Mouse (Mus musculus): ENCODE data around the gene Tspan1. TPM values are rescaled to one million over a fixed set of nuclear protein-coding genes. Genes with fewer than 3 reads are reported as not detected.

Tspan1 gene
- polyA plus RNA-seq, 1 experiment from 2014 or later = 0.22 TPM

GRCm38 (mm10) chr4:116177140-116177539 lies 9.7 kb upstream of the Tspan1 start:
- Histone ChIP-seq H3K9me3 (no peaks in the 10 kb centered on the region), H3K27ac (no peak overlapping the region), H3K4me2 (peak overlapping the region; percentile 31; the same call in 1 of the 2 replicates), H3K4me3 (no peak overlapping the region), H3K36me3 (replicated peaks) (no peaks in the 10 kb centered on the region), H3K9ac (no peak overlapping the region), H3K27me3 (replicated peaks) (no peaks in the 10 kb centered on the region), H3K4me1 (peaks cover 18% of the 10 kb centered on the region)
- WGBS = 26% methylated on average over 5 of the region's 5 CpGs
- ATAC-seq (replicated peaks) = no peak

DNA sequence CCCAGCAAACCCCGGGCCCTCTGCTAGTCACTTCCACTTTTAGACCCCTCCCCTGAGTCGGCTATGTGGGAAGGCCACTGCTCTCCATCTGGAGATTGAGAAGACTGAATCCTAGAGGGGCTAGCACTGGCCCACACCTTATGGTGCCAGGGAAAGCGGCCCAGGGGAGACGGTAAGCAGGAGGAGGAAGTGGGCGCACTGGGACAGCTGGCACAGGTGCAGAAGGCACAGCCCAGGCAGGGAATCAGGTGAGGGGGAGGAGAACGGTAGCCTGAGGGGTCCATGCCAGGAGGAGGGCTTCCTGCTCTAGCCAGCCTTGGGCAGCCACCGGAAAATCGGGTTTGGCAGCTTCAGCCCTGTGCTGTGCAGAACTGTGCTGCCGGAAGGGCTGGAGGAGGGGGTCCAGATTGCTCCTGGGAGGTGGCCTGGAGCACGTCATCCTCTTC lies 9.2 kb upstream of the Tspan1 start:
- no peak overlapping the region for H3K4me3 ChIP-seq
- no peaks in the 10 kb centered on the region for H3K36me3 ChIP-seq (replicated peaks)
- no peak overlapping the region for H3K9ac ChIP-seq
- peak; percentile 80 for ATAC-seq (replicated peaks)
- WGBS = 23% methylated on average over 9 of the region's 10 CpGs
- H3K4me2 ChIP-seq = peak overlapping the region; percentile 31
- H3K27me3 ChIP-seq (replicated peaks) = no peaks in the 10 kb centered on the region
- H3K9me3 ChIP-seq = no peaks in the 10 kb centered on the region
- peaks cover 18% of the 10 kb centered on the region for H3K4me1 ChIP-seq
- 0 out of 2 replicates have a peak overlapping the region, but pooled peaks have one; percentile 10 for H3K27ac ChIP-seq

DNA sequence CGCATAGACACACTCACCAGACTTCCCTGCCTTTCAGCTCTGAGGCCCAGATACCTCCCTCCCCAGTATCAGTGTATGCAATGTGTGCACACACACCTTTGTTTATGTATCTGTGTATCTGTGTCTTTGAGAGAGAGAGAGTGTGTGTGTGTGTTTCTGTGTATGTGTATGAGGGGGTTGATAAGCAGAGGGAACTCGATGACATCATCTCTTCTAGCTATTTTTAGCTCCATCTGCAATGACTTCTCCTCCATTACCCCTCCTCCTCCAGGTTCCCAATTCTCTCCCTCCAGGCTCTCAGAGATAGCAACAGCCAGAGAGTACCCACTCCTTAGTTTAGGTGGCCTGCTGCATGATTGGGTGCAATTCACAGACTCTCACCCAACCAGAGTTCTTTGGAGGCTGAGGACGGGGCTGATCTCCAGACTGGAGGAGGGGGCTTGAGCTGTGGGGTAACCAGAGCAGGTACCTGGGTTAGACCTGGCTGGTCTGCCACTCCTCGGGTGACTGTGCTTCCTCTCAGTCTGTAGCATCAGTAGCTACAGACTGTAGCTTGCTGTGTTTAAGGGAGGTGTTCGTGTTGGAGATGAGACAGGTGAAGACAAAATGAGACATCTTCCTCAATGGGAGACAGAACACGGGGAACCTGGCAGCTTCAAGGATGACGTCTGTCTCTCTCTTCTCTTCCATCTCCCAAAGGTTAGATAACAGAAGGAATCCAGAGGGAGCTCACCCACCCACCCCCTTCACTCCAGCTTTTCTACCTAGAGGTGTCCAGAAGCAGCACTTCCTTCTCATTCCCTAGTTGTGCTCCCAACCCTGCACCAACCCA lies 8.5 kb upstream of the Tspan1 start:
- Histone ChIP-seq H3K27me3 (replicated peaks) (no peaks in the 10 kb centered on the region), H3K4me3 (no peak overlapping the region), H3K27ac (peak overlapping the region; percentile 26; the same call in 1 of the 2 replicates), H3K9ac (no peak overlapping the region), H3K9me3 (no peaks in the 10 kb centered on the region), H3K4me1 (peaks cover 18% of the 10 kb centered on the region), H3K36me3 (replicated peaks) (no peaks in the 10 kb centered on the region), H3K4me2 (peak overlapping the region; percentile 31; the same call in 1 of the 2 replicates)
- ATAC-seq (replicated peaks) = peak; percentile 57
- whole genome bisulfite sequencing = 74% methylated on average over 7 of the region's 7 CpGs

DNA sequence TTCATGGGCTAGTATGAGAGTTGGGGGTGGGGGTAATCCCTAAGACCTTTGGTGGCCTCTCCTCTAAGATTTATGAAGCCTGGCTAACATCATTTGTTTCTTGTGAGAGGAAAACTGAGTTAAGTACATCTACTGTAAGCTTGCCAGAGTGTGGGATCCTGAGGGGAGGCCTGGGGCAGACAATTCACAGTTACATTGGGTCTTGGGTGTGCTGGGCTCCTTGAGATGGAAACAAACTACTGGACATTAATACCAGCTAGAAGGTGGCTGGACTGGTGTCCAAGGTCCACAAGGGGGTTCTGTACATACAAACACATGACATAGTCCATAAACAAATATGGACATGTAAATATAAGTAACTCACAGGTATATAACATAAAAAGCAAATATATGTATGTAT lies 7.7 kb upstream of the Tspan1 start:
- H3K9me3 ChIP-seq = no peaks in the 10 kb centered on the region
- H3K9ac ChIP-seq = no peak overlapping the region
- H3K27me3 ChIP-seq (replicated peaks) = no peaks in the 10 kb centered on the region
- no peak overlapping the region for H3K27ac ChIP-seq
- ATAC-seq (replicated peaks) = no peak
- no peaks in the 10 kb centered on the region for H3K36me3 ChIP-seq (replicated peaks)
- no peak overlapping the region for H3K4me3 ChIP-seq
- no peak overlapping the region for H3K4me2 ChIP-seq
- H3K4me1 ChIP-seq = peaks cover 18% of the 10 kb centered on the region

DNA sequence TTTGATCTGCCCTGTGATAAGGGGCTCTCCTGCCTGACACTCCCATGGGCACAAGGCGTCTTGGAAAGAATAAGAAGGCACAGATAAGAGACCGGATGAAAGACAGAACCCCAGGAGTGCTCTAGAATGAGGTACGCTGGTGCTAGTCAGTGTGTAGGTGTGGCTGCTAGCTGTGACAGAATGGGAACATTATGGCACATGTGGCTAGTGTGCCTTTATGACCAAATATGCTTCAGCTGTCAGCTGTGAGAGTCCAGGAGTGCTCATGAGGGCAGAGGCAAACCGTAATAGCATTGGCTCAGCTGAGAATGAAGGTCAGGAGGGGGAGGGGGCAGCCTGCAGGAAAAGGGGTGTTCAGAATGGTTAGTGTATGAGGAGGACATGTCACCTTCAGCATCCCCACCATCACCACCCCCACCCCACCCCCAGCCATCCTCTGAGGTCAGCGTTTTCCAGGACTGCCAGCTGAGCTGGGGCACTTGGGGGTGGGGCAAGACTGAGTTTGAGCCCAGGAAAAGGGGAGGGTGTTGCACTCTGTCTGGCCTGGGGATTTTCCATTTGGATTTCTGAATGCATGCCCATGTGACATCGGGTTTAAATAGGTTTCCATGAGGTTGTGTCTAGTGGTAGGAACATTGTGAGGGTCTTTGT lies 7.2 kb upstream of the Tspan1 start:
- no peak for ATAC-seq (replicated peaks)
- Histone ChIP-seq H3K9ac (no peak overlapping the region), H3K27ac (no peak overlapping the region), H3K4me1 (peaks cover 18% of the 10 kb centered on the region), H3K27me3 (replicated peaks) (no peaks in the 10 kb centered on the region), H3K4me2 (no peak overlapping the region), H3K36me3 (replicated peaks) (no peaks in the 10 kb centered on the region), H3K9me3 (no peaks in the 10 kb centered on the region), H3K4me3 (no peak overlapping the region)
- 40% methylated on average over 6 of the region's 6 CpGs for WGBS

DNA sequence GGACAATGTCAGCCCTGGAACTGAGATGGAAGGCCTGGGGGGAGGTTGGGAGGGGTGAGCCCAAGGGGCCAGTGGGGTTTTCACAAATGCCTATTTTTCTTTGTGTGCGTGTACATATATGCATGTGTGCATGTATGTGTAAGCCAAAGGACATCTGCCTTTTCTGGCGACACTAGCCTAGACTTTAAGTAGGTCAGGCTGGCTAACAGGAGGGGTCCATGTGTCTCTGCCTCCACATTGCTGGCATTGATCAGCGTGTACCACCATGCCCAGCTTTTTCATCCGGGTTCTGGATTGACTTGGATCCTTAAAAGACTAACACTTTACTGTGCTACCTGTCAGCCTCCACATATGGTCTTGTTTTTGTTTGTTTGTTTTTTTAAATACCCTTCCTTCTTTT lies 6.4 kb upstream of the Tspan1 start:
- H3K4me1 ChIP-seq = peaks cover 18% of the 10 kb centered on the region
- no peaks in the 10 kb centered on the region for H3K9me3 ChIP-seq
- no peaks in the 10 kb centered on the region for H3K36me3 ChIP-seq (replicated peaks)
- H3K27me3 ChIP-seq (replicated peaks) = no peaks in the 10 kb centered on the region
- WGBS = 97% methylated on average over 4 of the region's 4 CpGs
- no peak overlapping the region for H3K27ac ChIP-seq
- no peak overlapping the region for H3K9ac ChIP-seq
- H3K4me3 ChIP-seq = no peak overlapping the region
- ATAC-seq (replicated peaks) = no peak
- H3K4me2 ChIP-seq = no peak overlapping the region

DNA sequence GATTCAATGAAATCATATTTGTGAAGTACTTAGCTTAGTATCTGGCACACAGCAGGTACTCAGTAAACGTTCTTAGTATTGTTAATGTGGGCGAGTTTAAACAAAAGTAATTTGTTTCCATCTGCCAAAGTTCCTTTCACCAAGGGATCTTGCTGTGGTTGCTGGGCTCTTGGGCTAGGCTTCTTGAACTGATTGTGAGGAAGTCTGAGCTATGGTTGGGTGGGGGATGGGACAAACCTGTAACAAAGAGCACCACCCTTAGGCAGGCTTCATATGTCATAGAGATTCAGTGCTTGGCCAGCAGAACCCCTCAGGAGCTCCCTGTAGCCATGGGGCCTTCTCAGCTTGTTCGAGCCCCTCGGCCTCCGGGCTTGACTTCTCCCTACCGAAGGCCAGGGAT lies 5.7 kb upstream of the Tspan1 start, which contains the start of the genes 1700042G07Rik and Gm49337:
Gene 1700042G07Rik (plus strand): TSS at position 301 of the 400 bp plus-strand sequence.
Gene Gm49337 (plus strand): TSS at position 313 of the 400 bp plus-strand sequence.
- ATAC-seq (replicated peaks) = no peak
- 87% methylated on average over 6 of the region's 6 CpGs for WGBS

DNA sequence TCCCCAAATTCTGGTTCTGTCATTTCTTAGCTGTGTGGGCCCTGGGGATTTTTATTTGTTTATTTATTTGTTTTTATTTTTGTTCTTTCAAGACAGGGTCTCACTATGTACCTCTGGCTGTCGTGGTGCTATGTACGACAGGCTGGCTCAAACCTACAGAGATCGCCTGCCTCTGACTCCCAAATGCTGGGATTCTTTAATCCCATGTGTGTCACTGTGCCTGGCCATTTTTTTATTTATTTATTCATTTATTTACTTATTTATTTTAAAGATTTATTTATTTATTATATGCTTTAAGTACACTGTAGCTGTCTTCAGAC lies 1.9 kb upstream of the Tspan1 start:
- Histone ChIP-seq H3K9me3 (no peaks in the 10 kb centered on the region), H3K9ac (no peak overlapping the region), H3K4me2 (no peak overlapping the region), H3K36me3 (replicated peaks) (no peaks in the 10 kb centered on the region), H3K27me3 (replicated peaks) (no peaks in the 10 kb centered on the region), H3K27ac (no peak overlapping the region), H3K4me3 (no peak overlapping the region), H3K4me1 (no peaks in the 10 kb centered on the region)
- peak; percentile 35; the same call in 1 of the 2 replicates for ATAC-seq (replicated peaks)
- WGBS = 65% methylated on average over 3 of the region's 3 CpGs

More for the DNA sequence above, 5.7 kb upstream of the Tspan1 start, which contains the start of the genes 1700042G07Rik and Gm49337:
- H3K27me3 ChIP-seq (replicated peaks) = no peaks in the 10 kb centered on the region
- H3K27ac ChIP-seq = no peak within 1 kb of the TSS
- H3K9ac ChIP-seq = no peak within 1 kb of the TSS
- H3K4me2 ChIP-seq = no peak within 1 kb of the TSS
- no peaks in the 10 kb centered on the region for H3K9me3 ChIP-seq
- peaks cover 18% of the 10 kb centered on the region for H3K4me1 ChIP-seq
- H3K36me3 ChIP-seq (replicated peaks) = no peaks in the 10 kb centered on the region
- H3K4me3 ChIP-seq = no peak within 1 kb of the TSS

DNA sequence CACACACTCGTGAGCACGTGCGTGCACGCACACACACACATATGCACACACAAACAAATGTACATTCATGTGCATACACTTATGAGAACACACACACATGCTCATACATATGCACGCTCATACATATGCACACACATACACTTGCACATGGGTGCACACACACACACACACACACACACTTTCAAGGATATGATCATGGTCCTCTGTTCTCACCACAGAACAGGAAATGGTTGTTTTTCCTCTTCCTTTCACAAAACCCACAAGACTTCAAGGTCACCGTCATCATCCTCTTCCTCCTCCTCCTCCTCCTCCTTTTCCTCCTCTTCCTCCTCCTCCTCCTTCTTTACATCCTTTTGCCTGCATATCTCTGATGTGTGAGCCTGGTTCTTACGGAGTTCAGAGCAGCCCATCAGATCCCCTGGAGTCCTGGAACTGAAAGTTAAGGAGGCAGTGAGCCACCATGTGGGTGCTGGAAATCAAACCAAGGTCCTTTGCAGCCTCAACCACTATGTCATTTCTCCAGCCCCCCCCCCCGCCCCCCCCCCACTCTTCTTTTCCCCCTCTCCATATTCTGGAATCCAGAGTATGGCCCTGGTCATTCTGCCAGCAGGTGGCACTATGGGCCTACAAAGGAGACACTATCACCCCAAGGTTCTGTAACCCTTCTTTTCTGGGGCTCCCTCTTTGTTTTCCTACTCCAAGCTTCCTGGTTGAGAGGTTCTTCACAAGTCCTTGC lies 1.4 kb upstream of the Tspan1 start:
- no peaks in the 10 kb centered on the region for H3K36me3 ChIP-seq (replicated peaks)
- peak; percentile 75; the same call in 1 of the 2 replicates for ATAC-seq (replicated peaks)
- H3K27ac ChIP-seq = no peak overlapping the region
- no peak overlapping the region for H3K4me2 ChIP-seq
- H3K9ac ChIP-seq = no peak overlapping the region
- 75% methylated on average over 8 of the region's 8 CpGs for WGBS
- no peak overlapping the region for H3K4me3 ChIP-seq
- no peaks in the 10 kb centered on the region for H3K4me1 ChIP-seq
- no peaks in the 10 kb centered on the region for H3K9me3 ChIP-seq
- no peaks in the 10 kb centered on the region for H3K27me3 ChIP-seq (replicated peaks)

DNA sequence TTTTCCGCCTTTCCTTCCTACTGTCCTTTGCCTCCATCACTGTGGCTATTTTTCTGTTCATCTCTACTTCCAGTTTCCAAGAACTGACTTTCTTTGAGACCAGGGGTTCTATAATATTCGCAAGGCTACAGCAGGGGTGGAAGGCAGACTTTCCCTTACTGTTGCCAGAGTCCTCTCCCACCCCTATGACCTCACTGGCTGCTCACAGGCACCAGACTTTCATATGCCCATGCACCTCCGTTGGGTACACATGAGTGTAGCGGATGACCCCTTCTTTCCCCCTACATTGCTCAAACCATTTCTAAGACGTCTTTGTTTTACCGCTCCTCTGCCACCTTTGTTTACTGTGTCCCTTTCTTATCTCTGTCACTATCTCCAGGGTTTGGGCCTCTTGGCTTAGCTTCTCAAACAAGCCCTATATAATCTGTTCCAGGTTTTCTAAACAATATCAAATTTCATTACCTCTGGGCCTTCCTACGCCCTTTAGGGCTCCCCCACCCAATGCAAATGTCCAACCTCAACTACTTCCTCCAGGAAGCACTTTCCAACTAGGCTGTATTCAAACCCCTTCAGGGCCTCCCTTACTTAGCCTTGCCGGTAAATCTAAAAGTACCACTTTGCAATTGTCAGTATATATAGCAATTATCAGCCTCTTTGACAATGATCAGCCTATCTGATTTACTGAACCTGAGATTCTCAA lies 1.5 kb downstream of the Tspan1 start:
- Histone ChIP-seq H3K9me3 (no peaks in the 10 kb centered on the region), H3K4me1 (no peaks in the 10 kb centered on the region), H3K27me3 (replicated peaks) (no peaks in the 10 kb centered on the region), H3K36me3 (replicated peaks) (no peaks in the 10 kb centered on the region), H3K27ac (no peak overlapping the region), H3K4me3 (no peak overlapping the region), H3K4me2 (no peak overlapping the region), H3K9ac (no peak overlapping the region)
- WGBS = 83% methylated on average over 8 of the region's 8 CpGs
- no peak for ATAC-seq (replicated peaks)

GRCm38 (mm10) chr4:116164759-116165554 lies 2.4 kb downstream of the Tspan1 start:
- Histone ChIP-seq H3K36me3 (replicated peaks) (0 out of 2 replicates have a peak, but pooled peaks cover 2% of the 10 kb centered on the region), H3K27me3 (replicated peaks) (no peaks in the 10 kb centered on the region), H3K4me2 (no peak overlapping the region), H3K27ac (no peak overlapping the region), H3K9ac (no peak overlapping the region), H3K4me1 (no peaks in the 10 kb centered on the region), H3K4me3 (no peak overlapping the region), H3K9me3 (no peaks in the 10 kb centered on the region)
- 94% methylated on average over 2 of the region's 2 CpGs for WGBS
- ATAC-seq (replicated peaks) = no peak
